Mouse (Mus musculus) heart, postnatal 0 days (tissue): Measurements from ENCODE around the gene Tbc1d4.

Source experiments
- CTCF ChIP-seq: IDR thresholded peaks from 2 replicates; pipeline ENCODE4 v1.5.1; 2016; ENCODE audit warnings: antibody characterized with exemption, control low read depth, low read depth
- EP300 ChIP-seq: IDR thresholded peaks from 2 replicates; pipeline ENCODE4 v1.6.1; 2016; ENCODE audit warnings: antibody characterized with exemption, low read depth

DNA sequence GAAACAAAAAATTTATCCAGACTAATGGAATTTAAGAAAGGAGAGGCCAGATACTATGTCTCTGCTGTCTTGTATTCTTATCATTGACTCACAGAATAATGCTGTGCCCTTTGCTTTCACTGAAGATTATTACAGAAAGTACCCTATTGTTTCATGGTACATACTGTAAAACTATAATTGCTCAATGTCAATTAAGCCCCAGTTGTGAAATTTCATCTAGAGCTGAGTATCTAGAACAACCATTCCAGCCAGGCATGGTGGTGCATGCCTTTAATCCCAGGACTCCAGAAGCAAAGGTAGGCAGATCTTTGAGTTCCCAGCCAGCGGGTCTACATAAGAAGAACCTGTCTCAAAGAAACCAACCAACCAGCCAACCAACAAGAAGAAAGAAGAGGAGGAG is 34.5 kb downstream of the Tbc1d4 start:
- TF ChIP-seq CTCF (no peak), EP300 (no peak)
